Mouse (Mus musculus) NIH3T3 (cell line): ENCODE data around the gene Nop9.

Source experiments
- DNase-seq: peaks from one replicate; pipeline ENCODE4 v3.0.0-alpha.2; 2012; ENCODE audit warnings: low read depth

Nop9 gene

DNA sequence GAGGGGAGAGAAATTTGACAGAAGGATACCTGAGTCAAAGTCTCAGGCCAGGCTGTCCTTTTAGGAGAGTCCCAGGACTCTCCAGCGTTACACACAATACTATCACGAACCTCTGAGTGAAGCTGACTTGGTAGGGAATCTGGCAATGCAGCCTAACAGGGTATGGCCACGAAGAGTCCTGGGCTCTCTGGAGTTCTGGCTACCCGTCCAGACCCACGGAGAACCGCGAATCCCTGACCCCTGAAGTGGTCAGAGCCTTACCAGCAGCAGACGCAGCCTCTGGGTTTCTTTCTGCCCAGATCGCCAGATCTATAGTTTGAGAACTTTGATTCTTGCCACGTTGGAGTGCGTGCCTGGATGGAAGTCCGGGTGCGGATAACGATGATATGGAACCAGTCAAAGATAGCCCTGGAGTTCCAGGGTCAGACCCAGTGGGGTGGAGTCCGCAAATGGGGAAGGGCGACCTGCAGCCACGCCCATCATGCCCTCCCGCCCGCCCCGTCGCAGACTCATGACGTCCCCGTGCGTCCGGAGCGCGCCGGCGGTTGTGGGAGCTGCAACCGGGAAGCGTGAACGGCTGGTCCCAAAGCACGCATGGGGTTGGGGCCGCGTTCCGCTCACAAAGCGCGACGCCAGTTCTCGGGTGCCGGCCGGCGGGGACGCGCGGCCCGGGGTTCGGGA lies at the start of gene Nop9, which contains the start of gene Dhrs1:
Gene Nop9, plus strand, starts transcription at position 514 of the 681 bp plus-strand sequence.
Gene Dhrs1, minus strand, starts transcription at position 511 of the 681 bp plus-strand sequence.
- DNase-seq: peak; percentile 90

DNA sequence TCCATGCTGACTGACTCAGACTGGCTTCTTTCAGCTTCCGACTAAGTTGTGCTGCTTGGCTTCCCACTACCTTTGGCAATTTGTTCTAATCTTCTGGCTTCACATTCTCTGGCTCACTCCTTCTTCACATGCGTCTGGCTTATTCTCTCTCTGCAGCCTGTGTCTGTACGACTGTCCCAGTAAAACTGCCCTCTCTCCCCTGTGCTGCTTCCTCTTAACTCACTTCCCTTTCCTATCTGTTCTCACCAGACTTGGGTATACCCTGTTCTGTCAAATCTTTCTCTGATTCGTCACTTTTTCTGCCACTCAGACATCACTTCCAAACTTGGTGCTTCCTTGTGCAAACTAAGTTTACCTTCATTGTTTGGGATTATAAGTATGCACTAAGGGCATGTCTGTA lies 48.3 kb upstream of the Nop9 start:
- no peak for DNase-seq

GRCm38 (mm10) chr14:55701131-55701530 lies 44.4 kb upstream of the Nop9 start:
- DNase-seq: no peak

GRCm38 (mm10) chr14:55702761-55703160 lies 42.7 kb upstream of the Nop9 start:
- no peak for DNase-seq

DNA sequence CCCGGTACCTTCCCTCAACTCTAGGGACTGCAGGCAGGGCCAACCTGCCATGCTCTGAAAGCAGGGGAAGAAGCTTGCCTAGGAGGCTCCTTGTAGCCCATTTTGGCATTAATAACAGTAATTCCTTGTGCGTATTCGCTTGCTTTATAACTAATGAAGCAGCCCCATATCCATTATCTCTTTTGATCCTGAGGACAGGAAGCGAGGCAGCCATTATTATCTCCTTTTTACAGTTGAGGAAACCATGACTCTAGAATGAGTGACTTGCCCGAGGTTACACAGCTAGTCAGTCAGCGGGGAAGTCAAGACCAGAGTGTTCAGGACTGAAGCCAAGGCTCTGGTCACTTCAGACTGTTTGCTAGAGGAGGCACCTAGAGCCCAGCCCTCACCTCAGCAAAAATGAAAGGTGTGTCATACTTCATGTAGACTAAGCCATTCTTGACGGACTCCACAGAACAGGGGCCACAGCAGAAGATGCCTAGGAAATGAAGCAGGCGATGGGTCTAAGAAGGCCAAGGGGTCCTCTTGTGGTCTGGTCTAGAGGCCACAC lies 39.4 kb upstream of the Nop9 start:
- DNase-seq: no peak

DNA sequence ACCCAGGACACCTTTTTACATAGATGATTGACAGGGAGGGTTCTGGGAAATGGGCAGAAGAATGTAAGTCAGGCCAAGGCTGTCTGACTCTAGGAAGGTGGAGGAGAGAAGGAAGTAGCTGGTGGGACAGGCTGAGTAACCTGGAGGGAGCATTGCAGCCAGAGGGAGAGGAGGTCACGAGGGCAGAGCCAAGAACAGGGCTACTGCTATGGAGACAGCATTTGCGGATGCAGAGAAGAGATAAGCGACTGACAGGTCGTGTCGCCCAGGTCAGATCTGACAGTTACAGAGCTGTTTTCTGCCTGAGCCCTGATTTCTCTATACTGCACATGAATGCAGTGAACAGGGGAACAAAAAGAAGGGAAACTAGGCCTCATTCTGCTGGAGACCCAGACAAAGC lies 38.1 kb upstream of the Nop9 start:
- DNase-seq: no peak

- no peak for DNase-seq
Observed at GRCm38 (mm10) chr14:55709509-55709908, 36.0 kb upstream of the Nop9 start.

GRCm38 (mm10) chr14:55711786-55712185 lies 33.7 kb upstream of the Nop9 start:
- no peak for DNase-seq

- DNase-seq: no peak
Observed at GRCm38 (mm10) chr14:55713007-55713728, 32.3 kb upstream of the Nop9 start.

GRCm38 (mm10) chr14:55713729-55714122 lies 31.8 kb upstream of the Nop9 start, which contains the start of gene Tgm1:
Gene Tgm1 (minus strand): TSS chr14:55713926.
- DNase-seq: no peak

DNA sequence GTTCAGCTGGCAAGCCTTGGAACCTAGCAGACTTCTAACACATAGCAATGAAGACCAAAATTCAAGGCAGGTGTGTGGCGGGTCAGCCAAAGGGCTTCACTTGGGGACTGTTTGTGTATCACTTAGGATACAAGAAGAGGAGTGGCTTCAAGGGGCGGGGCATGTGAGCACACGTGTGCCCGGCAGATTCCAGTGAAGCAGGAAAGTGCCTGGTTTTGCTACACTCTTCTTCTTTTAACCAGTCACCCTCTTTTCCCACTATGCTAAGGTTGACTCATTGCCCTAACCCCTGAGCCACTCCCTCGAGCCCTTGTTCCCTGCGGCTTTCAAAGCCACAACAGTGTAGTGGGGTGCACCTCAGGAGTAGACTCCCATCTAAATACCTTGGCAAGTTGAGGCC lies 30.6 kb upstream of the Nop9 start:
- peak; percentile 37 for DNase-seq

DNA sequence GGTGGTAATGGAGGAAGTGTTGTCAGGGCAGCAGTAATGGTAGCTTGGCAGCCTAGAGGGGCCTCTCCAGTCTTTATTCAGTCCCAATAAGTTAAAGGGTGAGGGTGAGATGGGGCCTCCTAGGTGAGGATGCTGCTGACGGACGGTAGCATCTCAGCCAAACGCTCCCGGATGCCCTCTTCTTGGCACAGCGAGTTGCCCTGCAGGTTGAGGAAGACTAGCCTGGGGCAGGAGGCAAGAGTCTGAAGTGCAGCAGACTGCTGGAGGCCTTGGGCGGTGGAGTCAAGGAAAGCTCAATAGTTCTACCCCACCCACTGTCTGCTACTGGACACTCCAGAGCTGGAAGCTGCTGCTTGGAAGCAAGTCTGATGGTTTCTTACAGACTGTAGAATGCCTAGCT lies 29.2 kb upstream of the Nop9 start:
- no peak for DNase-seq

- no peak for DNase-seq
Observed at GRCm38 (mm10) chr14:55716884-55717283, 28.6 kb upstream of the Nop9 start.

GRCm38 (mm10) chr14:55719737-55720136 lies 25.8 kb upstream of the Nop9 start:
- DNase-seq: no peak

GRCm38 (mm10) chr14:55720666-55721065 lies 24.8 kb upstream of the Nop9 start:
- DNase-seq: no peak

GRCm38 (mm10) chr14:55721076-55721475 lies 24.4 kb upstream of the Nop9 start:
- DNase-seq: no peak

- DNase-seq: peak; percentile 94
Observed at GRCm38 (mm10) chr14:55721700-55722437, 23.6 kb upstream of the Nop9 start, which contains the start of gene Rabggta. Gene Rabggta (minus strand): TSS chr14:55722263.

DNA sequence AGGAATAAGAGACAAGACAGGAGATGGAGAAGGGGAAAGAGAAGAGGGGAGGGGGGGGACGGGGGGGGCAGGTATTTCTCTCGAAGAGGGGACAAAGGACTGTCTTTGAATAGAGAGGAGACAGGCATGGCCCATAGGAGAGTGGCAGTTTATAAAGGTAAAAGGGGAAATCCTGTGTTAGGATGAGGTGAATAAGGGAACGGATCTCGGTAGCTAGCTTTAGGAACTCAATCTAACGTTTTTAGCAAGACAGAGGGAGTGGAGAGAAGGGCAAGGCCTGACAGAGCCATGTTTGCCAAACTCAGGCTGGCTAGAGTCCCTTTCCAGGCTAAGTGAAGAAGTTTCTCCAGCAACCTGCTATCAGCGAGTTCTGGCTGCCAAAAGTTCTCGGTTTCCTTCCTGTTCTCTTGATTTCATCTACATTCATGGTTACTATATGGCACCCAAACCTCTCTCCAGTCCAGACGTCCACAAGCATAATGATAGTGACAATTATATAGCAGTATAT lies 23.0 kb upstream of the Nop9 start:
- DNase-seq: no peak

DNA sequence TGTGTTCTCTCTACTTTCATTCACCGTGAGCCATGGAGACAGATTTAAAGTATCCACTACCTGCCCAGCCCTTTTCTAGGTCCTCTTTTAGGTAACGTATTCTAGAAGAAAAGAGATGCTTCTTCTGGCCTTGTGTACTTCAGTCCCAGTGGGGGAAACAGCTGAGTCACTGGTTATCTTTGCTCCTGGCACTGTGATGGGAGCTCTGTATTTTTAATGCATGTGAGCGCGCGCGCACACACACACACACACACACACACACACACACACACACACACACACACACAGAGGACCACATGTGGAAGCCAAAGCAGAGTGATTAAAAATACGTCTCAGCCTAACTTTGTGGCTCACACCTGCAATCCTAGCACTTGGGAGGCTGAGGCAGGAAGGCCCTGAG lies 22.1 kb upstream of the Nop9 start:
- DNase-seq: no peak

DNA sequence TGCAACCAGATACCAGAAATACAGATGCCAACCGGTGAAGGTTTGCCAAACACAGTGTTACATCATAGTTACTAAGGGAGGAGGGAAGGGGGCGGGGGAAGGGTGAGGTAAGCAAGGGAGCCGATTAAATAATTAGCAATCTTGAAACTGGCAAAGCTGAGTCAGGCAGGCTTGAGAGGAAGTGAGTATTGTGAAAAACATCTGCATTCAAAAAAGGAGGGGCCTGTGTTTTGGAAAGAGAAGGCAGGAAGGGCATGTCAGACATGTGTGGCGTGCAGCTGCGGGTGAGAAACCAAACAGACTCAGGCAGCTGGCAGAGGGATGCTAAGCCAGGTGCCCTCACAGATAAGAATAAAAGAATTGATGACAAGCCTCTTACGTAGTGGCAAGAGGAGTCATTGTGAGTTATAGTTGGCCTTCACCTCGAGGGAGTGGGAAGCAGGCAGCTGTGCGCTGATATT lies 21.1 kb upstream of the Nop9 start:
- DNase-seq: peak; percentile 86

DNA sequence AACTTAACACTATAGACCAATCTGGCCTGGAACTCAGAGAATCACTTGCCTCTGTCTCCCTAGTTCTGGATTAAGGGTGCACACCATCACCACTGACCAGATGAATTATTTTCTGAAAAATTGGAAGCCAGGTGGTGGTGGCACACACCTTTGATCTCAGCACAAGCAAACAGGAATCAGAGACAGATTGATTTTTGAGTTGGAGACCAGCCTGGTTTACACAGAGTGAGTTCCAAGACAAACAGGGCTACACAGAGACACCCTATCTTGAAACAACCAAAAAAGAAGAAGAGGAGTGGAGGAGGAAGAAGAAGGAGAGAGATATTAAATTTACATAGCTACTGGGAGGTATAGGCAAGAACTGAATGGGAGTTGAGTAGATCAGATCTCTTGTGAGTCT lies 19.2 kb upstream of the Nop9 start:
- no peak for DNase-seq
